ENCODE assay signal across 8 mouse cellular contexts in genomic region chr14:11555061-11555501, GRCm38 (mm10). TPM values are rescaled to one million over a fixed set of nuclear protein-coding genes. Genes with fewer than 3 reads are reported as not detected.
DNase-seq lines count a peak whose midpoint lies in the region; ATAC-seq and TF ChIP-seq lines count a peak whose summit lies in the region.

No protein-coding gene starts in this region.

- no peaks in the 10 kb centered on the region for H3K36me3 ChIP-seq in hindbrain, embryonic 14.5 days (replicated peaks; ENCODE audit: control insufficient read depth, insufficient read depth)
- H3K36me3 ChIP-seq in liver, embryonic 15.5 days (replicated peaks): no peaks in the 10 kb centered on the region

- peak; percentile 22; the same call in 1 of the 2 replicates for ATAC-seq in hindbrain, embryonic 14.5 days (ENCODE audit: low FRiP score)
- ATAC-seq in liver, embryonic 15.5 days (ENCODE audit: insufficient read depth): no peak

- no peak overlapping the region for H3K27ac ChIP-seq in embryonic fibroblast, embryonic 13.5 days (ENCODE audit: insufficient read depth, low read length)
- H3K27ac ChIP-seq in hindbrain, embryonic 14.5 days: peak overlapping the region; percentile 96
- H3K27ac ChIP-seq in liver, embryonic 15.5 days (replicated peaks): no peak overlapping the region

- no peaks in the 10 kb centered on the region for H3K4me1 ChIP-seq in embryonic fibroblast, embryonic 13.5 days (ENCODE audit: control insufficient read depth, insufficient read depth, low read length)
- H3K4me1 ChIP-seq in hindbrain, embryonic 14.5 days (replicated peaks; ENCODE audit: control insufficient read depth, insufficient read depth, low read length): peaks cover 25% of the 10 kb centered on the region
- peaks cover 3% of the 10 kb centered on the region; the same call in 1 of the 2 replicates for H3K4me1 ChIP-seq in liver, embryonic 15.5 days (replicated peaks)

- no peak for TF ChIP-seq CTCF in embryonic fibroblast, embryonic 13.5 days (IDR thresholded peaks at IDR 0.05; ENCODE audit: borderline replicate concordance, insufficient read depth, low read length)

- H3K4me3 ChIP-seq in embryonic fibroblast, embryonic 13.5 days (ENCODE audit: insufficient read depth, low read length): peak overlapping the region; percentile 85
- peak overlapping the region; percentile 83 for H3K4me3 ChIP-seq in hindbrain, embryonic 14.5 days (replicated peaks; ENCODE audit: low read length)
- H3K4me3 ChIP-seq in liver, embryonic 15.5 days (replicated peaks): peak overlapping the region; percentile 55

- WGBS in hindbrain, embryonic 14.5 days: under 1% methylated on average over 17 of the region's 17 CpGs
- under 1% methylated on average over 17 of the region's 17 CpGs for WGBS in liver, embryonic 15.5 days (ENCODE audit: insufficient replicate concordance)

- no peak for TF ChIP-seq POLR2A in embryonic fibroblast, embryonic 13.5 days (IDR thresholded peaks at IDR 0.05; ENCODE audit: low read depth, low read length)

- no peaks in the 10 kb centered on the region for H3K9me3 ChIP-seq in hindbrain, embryonic 14.5 days (ENCODE audit: control insufficient read depth, low read length)
- H3K9me3 ChIP-seq in liver, embryonic 15.5 days (replicated peaks): no peaks in the 10 kb centered on the region

- peak overlapping the region; percentile 69 for H3K4me2 ChIP-seq in hindbrain, embryonic 14.5 days (replicated peaks)
- H3K4me2 ChIP-seq in liver, embryonic 15.5 days: peak overlapping the region; percentile 64

- H3K9ac ChIP-seq in hindbrain, embryonic 14.5 days: peak overlapping the region; percentile 86
- H3K9ac ChIP-seq in liver, embryonic 15.5 days: no peak overlapping the region

- intact Hi-C loops in heart, postnatal 25 days (cut with DNase I): loop anchor here (2.0 to 10.0 kb wide), 4 partner anchors 87 to 310 kb away; no protein-coding TSS in a partner anchor

- peak; percentile 93 for DNase-seq in heart, adult 11 months
- no peak for DNase-seq in heart, postnatal 25 days (ENCODE audit: low spot score)
- DNase-seq in adrenal gland, postnatal 14 days: peak; percentile 47
- DNase-seq in hindbrain, embryonic 14.5 days (ENCODE audit: low spot score): no peak
- peak; percentile 55 for DNase-seq in retina, postnatal 1 day
- DNase-seq in T-cell, adult 2 months (ENCODE audit: low spot score): no peak

- no peaks in the 10 kb centered on the region for H3K27me3 ChIP-seq in hindbrain, embryonic 14.5 days (ENCODE audit: control insufficient read depth, insufficient read depth, low read length)
- H3K27me3 ChIP-seq in liver, embryonic 15.5 days: peaks cover 63% of the 10 kb centered on the region

RNA-seq across cellular contexts. Expression of gene Ptprg, which starts 1.7 kb away (rescaled TPM):
- total RNA-seq in heart, postnatal 25 days (2021): 10 to 100 TPM; 58.0 to 62.3 TPM
- 99.9 and 101 TPM in 2 replicates for total RNA-seq in adrenal gland, postnatal 14 days (2021)
- polyA plus RNA-seq in embryonic fibroblast, embryonic 13.5 days (2011; ENCODE audit: insufficient read length, low read depth, missing spikeins): 45.5 and 73.9 TPM in 2 replicates
- 49.0 and 51.0 TPM in 2 replicates for polyA plus RNA-seq in hindbrain, embryonic 14.5 days (2014; fragmentation: Nextera tagmentation; extraction: Ambion mirVana)
- 1.3 and 3.0 TPM in 2 replicates for polyA plus RNA-seq in liver, embryonic 15.5 days (2015; fragmentation: Nextera tagmentation; extraction: Ambion mirVana)

Comparison
In these comparisons a context has a peak if more than half of its experiments do, and no peak if none do; other contexts are left out.
1. DNase-seq: peak in heart, adult 11 months (single experiment), adrenal gland, postnatal 14 days (single experiment) and retina, postnatal 1 day (single experiment); none in heart, postnatal 25 days (single experiment), hindbrain, embryonic 14.5 days (single experiment) and T-cell, adult 2 months (single experiment).
2. RNA of gene Ptprg, which starts 1.7 kb away (polyA plus RNA-seq): 45.5 to 73.9 TPM in embryonic fibroblast, embryonic 13.5 days and 49.0 to 51.0 TPM in hindbrain, embryonic 14.5 days; 1.3 to 3.0 TPM in liver, embryonic 15.5 days; every median in the first group is over 10 times any median in the second.
3. Peak in every context shown above with its lines, with median percentiles within 50 percentile points of each other: H3K4me3 ChIP-seq.